Mouse (Mus musculus) E14TG2a.4 (cell line): ENCODE measurements at regions not wholly inside any gene's neighbourhood (a gene's known extent, or its start where the extent isn't known, plus 50 kb on each side); places are given as distances from the start of the nearest gene placed in this dataset.

Source experiments
- CTCF ChIP-seq: conservative IDR thresholded peaks from 2 replicates; pipeline ENCODE4 v1.5.1; 2014; ENCODE audit warnings: low read length
- NANOG ChIP-seq: IDR thresholded peaks from 2 replicates; pipeline ENCODE4 v1.6.1; 2014; ENCODE audit warnings: borderline replicate concordance, low read length, mixed read lengths
- POU5F1 ChIP-seq: IDR thresholded peaks from 2 replicates; pipeline ENCODE4 v1.6.1; 2014; ENCODE audit warnings: low read length, borderline replicate concordance

DNA sequence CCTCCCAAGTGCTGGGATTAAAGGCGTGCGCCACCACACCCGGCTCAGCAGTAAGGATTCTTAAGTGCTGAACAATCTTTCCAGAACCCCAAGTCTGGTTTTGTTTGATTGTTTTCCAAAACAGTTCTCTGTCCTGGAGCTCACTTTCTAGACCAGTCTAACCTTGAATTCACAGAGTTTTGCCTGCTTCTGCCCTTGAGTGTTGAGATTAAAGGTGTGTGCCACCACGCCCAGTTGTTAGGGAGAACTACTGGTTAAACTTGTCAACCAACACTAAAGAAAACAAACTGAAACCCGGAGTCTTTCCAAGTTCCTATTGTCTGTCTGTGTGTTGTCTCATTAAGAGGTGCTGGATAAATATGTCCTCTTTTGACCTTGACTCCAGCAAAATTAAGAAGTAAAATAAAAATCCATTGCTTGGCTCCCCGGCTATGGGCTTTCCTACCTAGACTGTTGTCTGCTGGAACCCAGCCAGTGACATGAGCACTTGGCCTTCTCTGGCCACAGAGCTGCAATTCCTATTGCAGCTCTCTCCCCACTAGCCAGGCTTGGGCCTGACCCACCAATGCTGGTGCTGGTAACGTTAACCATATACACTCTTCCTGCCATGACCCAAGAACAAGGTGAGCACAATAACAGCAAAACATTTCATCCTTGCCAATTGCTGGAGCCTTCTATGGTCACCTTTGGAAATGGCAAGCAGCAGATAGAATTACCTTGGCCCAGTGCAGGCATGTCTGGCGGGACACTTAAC is 51.1 kb upstream of the Klf9 start:
- TF ChIP-seq CTCF (no peak), NANOG (peak; percentile 75; the same call in 1 of the 2 replicates), POU5F1 (no peak)
